Mouse (Mus musculus) MEL (cell line): ENCODE measurements at regions not wholly inside any gene's neighbourhood (a gene's known extent, or its start where the extent isn't known, plus 50 kb on each side); places are given as distances from the start of the nearest gene placed in this dataset.

Experiments
- CTCF ChIP-seq, 3 experiments: IDR thresholded peaks in 2 of 3; conservative IDR thresholded peaks in 1 of 3; 2 replicates each; pipeline ENCODE4 v1.5.1; 2011 to 2012; ENCODE audit warnings: low read length in 3 of 3, low read depth in 2 of 3, mild to moderate bottlenecking in 2 of 3, improper control_type of control experiment in 1 of 3, inconsistent platforms in 1 of 3, mixed read lengths in 1 of 3, moderate library complexity in 1 of 3; ENCODE audit not compliant: control insufficient read depth in 1 of 3, insufficient read depth in 1 of 3, poor library complexity in 1 of 3, severe bottlenecking in 1 of 3
- E2F4 ChIP-seq: IDR thresholded peaks from 2 replicates; pipeline ENCODE4 v1.6.1; 2011; ENCODE audit warnings: low read depth, low read length, improper control_type of control experiment, borderline replicate concordance
- EP300 ChIP-seq, 2 experiments: IDR thresholded peaks; 2 replicates each; pipeline ENCODE4 v1.6.1; 2011; ENCODE audit warnings: improper control_type of control experiment in 2 of 2, low read length in 2 of 2, low read depth in 1 of 2, mild to moderate bottlenecking in 1 of 2
- ETS1 ChIP-seq: IDR thresholded peaks from 2 replicates; pipeline ENCODE4 v1.6.1; 2012; ENCODE audit warnings: low read depth, mild to moderate bottlenecking, inconsistent platforms, low read length, improper control_type of control experiment, moderate library complexity
- MAZ ChIP-seq: IDR thresholded peaks from 2 replicates; pipeline ENCODE4 v1.6.1; 2012; ENCODE audit warnings: low read depth, mild to moderate bottlenecking, inconsistent platforms, low read length, improper control_type of control experiment
- NRF1 ChIP-seq: IDR thresholded peaks from 2 replicates; pipeline ENCODE4 v1.6.1; 2014; ENCODE audit warnings: low read depth, mild to moderate bottlenecking, inconsistent platforms, low read length, improper control_type of control experiment, moderate library complexity; ENCODE audit not compliant: poor library complexity, insufficient read depth, severe bottlenecking
- POLR2AphosphoS2 ChIP-seq: IDR thresholded peaks from 2 replicates; pipeline ENCODE4 v1.6.1; 2011; ENCODE audit warnings: low read length, improper control_type of control experiment
- SMC3 ChIP-seq: IDR thresholded peaks from 2 replicates; pipeline ENCODE4 v1.6.1; 2011; ENCODE audit warnings: low read depth, low read length, improper control_type of control experiment
- ZNF384 ChIP-seq: IDR thresholded peaks from 2 replicates; pipeline ENCODE4 v1.6.1; 2012; ENCODE audit warnings: low read depth, mild to moderate bottlenecking, inconsistent platforms, low read length, improper control_type of control experiment

GRCm38 (mm10) chr10:67623338-67623737, 74.6 kb upstream of the Ado start:
- no peak for TF ChIP-seq EP300 (IDR thresholded peaks at IDR 0.05; ENCODE audit: low read depth in 1 of 2, low read length in 2 of 2)
- no peak for TF ChIP-seq CTCF (IDR thresholded peaks at IDR 0.05 in 2 of 3, conservative IDR thresholded peaks at IDR 0.05 in 1 of 3; ENCODE audit: control insufficient read depth in 1 of 3, insufficient read depth in 1 of 3, low read depth in 2 of 3, low read length in 3 of 3, poor library complexity in 1 of 3, severe bottlenecking in 1 of 3)
- TF ChIP-seq SMC3: no peak
- no peak for TF ChIP-seq E2F4
- TF ChIP-seq MAZ: no peak
- TF ChIP-seq POLR2AphosphoS2: no peak
- no peak for TF ChIP-seq ETS1
- no peak for TF ChIP-seq NRF1
- no peak for TF ChIP-seq ZNF384
